In genomic region chr4:93341568-93341967, GRCm38 (mm10) we compare ENCODE assay signal across 23 mouse cellular contexts. TPM values are rescaled to one million over a fixed set of nuclear protein-coding genes. Genes with fewer than 3 reads are reported as not detected.
DNase-seq lines count a peak whose midpoint lies in the region; ATAC-seq and TF ChIP-seq lines count a peak whose summit lies in the region.
"Had no signal": no experiment of that assay in that cellular context is flagged by ENCODE, and none has a peak within 500 bp of the region (broad histone marks: within the 10 kb centered on the region; RNA-seq: fewer than 3 reads in every experiment).

No protein-coding gene starts in this region.

- no peaks in the 10 kb centered on the region for H3K79me2 ChIP-seq in MEL (ENCODE audit: control insufficient read depth, insufficient read depth, low read length, poor library complexity)

- H3K36me3 ChIP-seq in MEL (ENCODE audit: control insufficient read depth in 1 of 2, insufficient read depth in 2 of 2, low read length in 2 of 2), result peaks cover 0 to 12% of the 10 kb centered on the region in 2 experiments; a peak in 2 of 4 replicates
- H3K36me3 ChIP-seq: embryonic facial prominence, embryonic 10.5 days; G1E; heart, embryonic 15.5 days; hindbrain, embryonic 15.5 days had no signal

- TF ChIP-seq CTCF in MEL (IDR thresholded peaks at IDR 0.05 in 2 of 3, conservative IDR thresholded peaks at IDR 0.05 in 1 of 3; ENCODE audit: control insufficient read depth in 1 of 3, insufficient read depth in 1 of 3, low read depth in 2 of 3, low read length in 3 of 3, poor library complexity in 1 of 3, severe bottlenecking in 1 of 3), result no peak

- TF ChIP-seq EP300 in MEL (IDR thresholded peaks at IDR 0.05; ENCODE audit: low read depth in 1 of 2, low read length in 2 of 2), result no peak

- peak; percentile 96 for ATAC-seq in granulocyte monocyte progenitor cell, adult 5-6 weeks (replicated peaks; ENCODE audit: poor library complexity, severe bottlenecking)
- ATAC-seq in megakaryocyte, adult 5-6 weeks (ENCODE audit: poor library complexity, severe bottlenecking), result peak; percentile 87
- ATAC-seq in activated CD4-positive, CD25-positive, alpha-beta regulatory T cell, adult 4 months, result no peak
- ATAC-seq: CD4-positive, CD25-positive, alpha-beta regulatory T cell, adult 4 months; forebrain, embryonic 14.5 days had no signal

- DNase-seq in heart, adult 11 months, result peak; percentile 78
- DNase-seq in heart, postnatal 4 days, result no peak
- no peak for DNase-seq in MEL (ENCODE audit: low read depth, low spot score)
- DNase-seq in adrenal gland, adult 18-20 months (ENCODE audit: low spot score in 2 of 2), result no peak
- no peak for DNase-seq in kidney, postnatal 36 days
- DNase-seq: adrenal gland, adult 8-10 months; adrenal gland, postnatal 36 days; B cell, adult 2 months; cerebellum, adult 11-12 months; cerebellum, adult 9-11 months; cerebellum, postnatal 36 days; gastrocnemius, postnatal 36 days; heart, adult 2 months; heart, postnatal 14 days had no signal

- H3K9ac ChIP-seq in MEL (ENCODE audit: control insufficient read depth, low read depth, low read length, poor library complexity, severe bottlenecking), result no peak overlapping the region
- H3K9ac ChIP-seq: heart, embryonic 15.5 days; hindbrain, embryonic 15.5 days had no signal

- no peaks in the 10 kb centered on the region for H3K27me3 ChIP-seq in MEL (ENCODE audit: control insufficient read depth in 1 of 2, insufficient read depth in 2 of 2, low read length in 2 of 2)
- H3K27me3 ChIP-seq: heart, embryonic 15.5 days; hindbrain, embryonic 15.5 days had no signal

- TF ChIP-seq RAD21 in MEL (IDR thresholded peaks at IDR 0.05; ENCODE audit: low read depth, low read length), result no peak

- no peak overlapping the region for H3K4me3 ChIP-seq in MEL (ENCODE audit: control insufficient read depth in 1 of 2, insufficient read depth in 1 of 2, low read depth in 2 of 2, low read length in 2 of 2)
- H3K4me3 ChIP-seq: embryonic facial prominence, embryonic 10.5 days; heart, adult 2 months; heart, embryonic 15.5 days; hindbrain, embryonic 15.5 days had no signal

- peaks cover 3 to 10% of the 10 kb centered on the region in 2 experiments; a peak in 2 of 4 replicates for H3K4me1 ChIP-seq in MEL (ENCODE audit: control insufficient read depth in 1 of 2, insufficient read depth in 2 of 2, low read length in 2 of 2)
- H3K4me1 ChIP-seq: embryonic facial prominence, embryonic 10.5 days; heart, embryonic 15.5 days; hindbrain, embryonic 15.5 days had no signal

- H3K9me3 ChIP-seq in MEL (replicated peaks; ENCODE audit: insufficient read depth, low read length), result no peaks in the 10 kb centered on the region
- H3K9me3 ChIP-seq: embryonic facial prominence, embryonic 10.5 days; G1E; heart, embryonic 15.5 days; hindbrain, embryonic 15.5 days had no signal

- no peak overlapping the region for H3K27ac ChIP-seq in MEL (ENCODE audit: control insufficient read depth, low read depth, low read length)
- H3K27ac ChIP-seq: embryonic facial prominence, embryonic 10.5 days; heart, adult 2 months; heart, embryonic 15.5 days; hindbrain, embryonic 15.5 days had no signal

- TF ChIP-seq POLR2A in MEL (IDR thresholded peaks at IDR 0.05; ENCODE audit: control insufficient read depth in 1 of 2, insufficient read depth in 1 of 2, low read depth in 1 of 2, low read length in 2 of 2, poor library complexity in 1 of 2), result no peak

TF ChIP-seq in MEL, 35 proteins besides CTCF, POLR2A, EP300 and RAD21:
- TF ChIP-seq USF1 (IDR thresholded peaks at IDR 0.05; ENCODE audit: low read depth, low read length) (peak; percentile 60; the same call in 1 of the 2 replicates), MAX (IDR thresholded peaks at IDR 0.05; ENCODE audit: low read length) (no peak)

RNA-seq across cellular contexts. Expression of gene Tusc1, which starts 6.3 kb away (rescaled TPM):
- total RNA-seq in heart, postnatal 4 days (2021), result 10 to 100 TPM in 1 of 2 experiments, 1 to 10 TPM in 1; 8.8 to 10.1 TPM
- total RNA-seq in MEL (2012; rRNA removed), result 3.4 and 4.8 TPM in 2 replicates
- polyA plus RNA-seq in MEL (2012; ENCODE audit: insufficient read depth in 1 of 2, insufficient read length in 2 of 2, low read depth in 1 of 2, low replicate concordance in 2 of 2, missing spikeins in 1 of 2), result 1 to 10 TPM in 1 of 2 experiments, not detected in 1; 9.5 TPM
- total RNA-seq in granulocyte monocyte progenitor cell, adult 5-6 weeks (2014; fragmentation: Nextera tagmentation), result 9.5 and 11.3 TPM in 2 replicates
- 3.2 and 4.4 TPM in 2 replicates for total RNA-seq in granulocyte monocyte progenitor cell, adult 5-6 weeks (2017)
- total RNA-seq in megakaryocyte, adult 5-6 weeks (2015), result 53.7 and 56.0 TPM in 2 replicates
- 10.8 and 12.8 TPM in 2 replicates for total RNA-seq in megakaryocyte, adult 5-6 weeks (2017)
- total RNA-seq in adrenal gland, adult 18-20 months (2021), result 1 to 10 TPM; 6.2 to 9.2 TPM
- under 1 TPM in 1 of 2 experiments, not detected in 1; 0.24 TPM for polyA plus RNA-seq in activated CD4-positive, CD25-positive, alpha-beta regulatory T cell, adult 4 months (2017; shearing (Covaris generic))
- polyA plus RNA-seq: CD4-positive, CD25-positive, alpha-beta regulatory T cell, adult 4 months had no signal
